11 mouse cellular contexts compared by ENCODE assay signal in the genomic region with DNA sequence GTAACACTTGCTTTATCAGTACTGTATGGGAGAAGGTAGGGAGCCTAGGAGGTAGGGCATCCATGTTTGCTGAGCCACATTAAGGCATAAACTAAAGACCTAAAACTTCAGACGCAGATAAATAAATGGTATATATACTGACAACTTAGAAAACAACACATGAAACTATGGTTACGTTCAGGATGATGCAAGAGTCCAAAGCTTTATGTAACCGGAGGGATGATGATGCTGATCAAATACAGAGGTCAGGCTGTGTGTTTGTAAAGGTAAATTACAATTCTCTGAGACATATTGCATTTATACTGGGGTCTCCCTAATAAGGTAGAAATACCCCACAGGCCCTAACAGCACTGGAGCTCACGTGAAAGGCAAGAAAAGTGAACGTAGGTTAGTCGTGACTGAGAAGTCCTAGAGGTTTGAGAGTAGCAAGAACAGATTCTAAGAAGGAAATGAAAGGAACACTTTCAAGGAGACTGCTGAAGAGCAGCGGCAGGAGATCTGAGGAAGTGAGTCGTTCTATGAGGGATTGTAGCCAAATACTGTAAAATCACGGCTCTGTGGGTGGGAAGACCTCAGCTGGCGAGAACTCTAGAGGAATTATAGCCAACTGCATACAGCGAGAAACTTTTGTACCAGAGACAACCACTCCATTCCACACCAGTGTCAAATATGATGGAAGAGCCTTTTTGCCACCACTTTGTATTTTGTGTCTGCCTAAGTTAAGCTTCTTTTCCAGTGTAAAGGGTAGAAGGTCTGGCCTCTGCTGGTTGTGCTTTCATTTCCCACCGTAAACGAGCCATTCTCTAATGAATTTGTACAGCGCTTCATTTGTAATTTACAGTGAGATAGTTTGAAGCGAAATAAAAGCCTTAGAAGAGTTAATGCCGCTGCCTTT. TPM values are rescaled to one million over a fixed set of nuclear protein-coding genes. Genes with fewer than 3 reads are reported as not detected.
A peak's percentile ranks its signal among the peaks of the same experiment; 100 is the strongest.
DNase-seq lines count a peak whose midpoint lies in the region; ATAC-seq and TF ChIP-seq lines count a peak whose summit lies in the region.
"Had no signal": no experiment of that assay in that cellular context is flagged by ENCODE, and none has a peak within 500 bp of the region (broad histone marks: within the 10 kb centered on the region; RNA-seq: fewer than 3 reads in every experiment).

No protein-coding gene starts in this region.

- peak overlapping the region; percentile 47 for H3K4me2 ChIP-seq in intestine, postnatal 0 days (replicated peaks; ENCODE audit: low read depth)

- no peaks in the 10 kb centered on the region for H3K27me3 ChIP-seq in intestine, postnatal 0 days (replicated peaks; ENCODE audit: control insufficient read depth, insufficient read depth, low read length)

- H3K9ac ChIP-seq in intestine, postnatal 0 days (ENCODE audit: low read depth, low read length): no peak overlapping the region
- H3K9ac ChIP-seq: liver, embryonic 14.5 days had no signal

- H3K4me1 ChIP-seq in intestine, postnatal 0 days (replicated peaks; ENCODE audit: control insufficient read depth, insufficient read depth, low read length): no peaks in the 10 kb centered on the region

- peak; percentile 63 for DNase-seq in heart, adult 11 months
- no peak for DNase-seq in heart, postnatal 4 days
- DNase-seq in left cerebral cortex, postnatal 14 days (ENCODE audit: low spot score in 2 of 2): peak; percentile 18 to 22
- no peak for DNase-seq in left cerebral cortex, postnatal 10 days (ENCODE audit: extremely low spot score in 1 of 2, low spot score in 2 of 2)
- DNase-seq in Muller cell, postnatal 12 days (ENCODE audit: inconsistent ontology term): peak; percentile 74
- no peak for DNase-seq in ovary, postnatal 36 days (ENCODE audit: low spot score)
- no peak for DNase-seq in spleen, postnatal 4 days (ENCODE audit: low spot score in 2 of 2)

- H3K9me3 ChIP-seq in intestine, postnatal 0 days (ENCODE audit: control insufficient read depth): no peaks in the 10 kb centered on the region

- H3K27ac ChIP-seq in intestine, postnatal 0 days (ENCODE audit: low read depth, low read length): no peak overlapping the region
- H3K27ac ChIP-seq: liver, embryonic 14.5 days had no signal

- H3K36me3 ChIP-seq in intestine, postnatal 0 days (ENCODE audit: control insufficient read depth, insufficient read depth): no peaks in the 10 kb centered on the region

- TF ChIP-seq CTCF in intestine, postnatal 0 days (IDR thresholded peaks at IDR 0.05; ENCODE audit: low read depth): no peak

- intact Hi-C loops in left cerebral cortex, postnatal 14 days (cut with DNase I): loop anchor here (5.0 kb wide), 1 partner anchor 46 kb away; no protein-coding TSS in a partner anchor
- intact Hi-C loops in left cerebral cortex, postnatal 10 days (cut with DNase I): no loop called here

- ATAC-seq in intestine, postnatal 0 days: no peak
- ATAC-seq: activated CD4-positive, CD25-positive, alpha-beta regulatory T cell, adult 4 months; CD4-positive, CD25-positive, alpha-beta regulatory T cell, adult 4 months had no signal

- H3K4me3 ChIP-seq in intestine, postnatal 0 days (ENCODE audit: low read depth, low read length): no peak overlapping the region; the same call in 1 of the 2 replicates

- WGBS in intestine, postnatal 0 days: 62% methylated on average over 16 of the region's 16 CpGs

RNA-seq across cellular contexts. Expression of gene Npas3, which starts 49.7 kb away (rescaled TPM):
- total RNA-seq in heart, postnatal 4 days (2021): 1 to 10 TPM; 2.4 to 3.2 TPM
- 10 to 100 TPM; 17.1 to 30.1 TPM for total RNA-seq in left cerebral cortex, postnatal 14 days (2021)
- 10 to 100 TPM; 32.8 to 33.8 TPM for total RNA-seq in left cerebral cortex, postnatal 10 days (2021)
- polyA plus RNA-seq in intestine, postnatal 0 days (2015; fragmentation: Nextera tagmentation; extraction: Ambion mirVana): 0.48 and 0.98 TPM in 2 replicates

Comparison
In these comparisons a context has a peak if more than half of its experiments do, and no peak if none do; other contexts are left out.
1. DNase-seq: peak in heart, adult 11 months (single experiment), left cerebral cortex, postnatal 14 days (2 of 2) and Muller cell, postnatal 12 days (single experiment); none in heart, postnatal 4 days (single experiment), left cerebral cortex, postnatal 10 days (0 of 2), ovary, postnatal 36 days (single experiment) and spleen, postnatal 4 days (0 of 2).
2. RNA of gene Npas3, which starts 49.7 kb away (total RNA-seq): 32.8 to 33.8 TPM in left cerebral cortex, postnatal 10 days and 17.1 to 30.1 TPM in left cerebral cortex, postnatal 14 days; 2.4 to 3.2 TPM in heart, postnatal 4 days; every median in the first group is over 4 times any median in the second.